Comparison of ENCODE assay signal across 27 mouse cellular contexts in the genomic region with DNA sequence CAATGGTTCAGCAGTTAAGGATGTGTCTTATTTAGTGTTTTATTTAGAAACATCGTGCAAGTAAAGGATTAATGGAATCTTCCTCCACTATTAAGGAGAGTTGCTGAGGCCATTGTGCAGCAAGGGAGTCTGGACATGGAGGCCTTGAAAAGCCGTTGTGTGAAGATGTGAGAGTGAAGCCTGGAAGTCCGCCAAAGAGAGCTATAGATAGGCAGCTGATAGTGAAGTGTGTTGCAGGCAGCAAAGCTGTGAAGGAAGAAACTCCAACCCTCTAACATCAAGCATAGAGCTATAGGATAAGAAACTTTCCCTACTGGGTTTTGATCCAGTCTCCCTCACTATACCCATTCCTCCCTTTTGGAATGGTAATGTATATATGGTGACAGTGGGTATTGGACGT.
"Had no signal": no experiment of that assay in that cellular context is flagged by ENCODE, and none has a peak within 500 bp of the region (broad histone marks: within the 10 kb centered on the region; RNA-seq: fewer than 3 reads in every experiment).

No protein-coding gene starts in this region.

- H3K27me3 ChIP-seq: embryonic facial prominence, embryonic 12.5 days; embryonic facial prominence, embryonic 13.5 days; embryonic facial prominence, embryonic 15.5 days; forebrain, embryonic 12.5 days; forebrain, embryonic 13.5 days; forebrain, embryonic 15.5 days had no signal

- H3K36me3 ChIP-seq: embryonic facial prominence, embryonic 10.5 days; embryonic facial prominence, embryonic 12.5 days; embryonic facial prominence, embryonic 13.5 days; embryonic facial prominence, embryonic 15.5 days; forebrain, embryonic 10.5 days; forebrain, embryonic 12.5 days; forebrain, embryonic 15.5 days had no signal

- H3K4me1 ChIP-seq: embryonic facial prominence, embryonic 10.5 days; embryonic facial prominence, embryonic 12.5 days; embryonic facial prominence, embryonic 13.5 days; embryonic facial prominence, embryonic 15.5 days; forebrain, embryonic 10.5 days; forebrain, embryonic 12.5 days; forebrain, embryonic 15.5 days had no signal

- H3K4me2 ChIP-seq: embryonic facial prominence, embryonic 12.5 days; embryonic facial prominence, embryonic 13.5 days; embryonic facial prominence, embryonic 15.5 days; forebrain, embryonic 12.5 days; forebrain, embryonic 13.5 days; forebrain, embryonic 15.5 days had no signal

- H3K4me3 ChIP-seq: embryonic facial prominence, embryonic 10.5 days; embryonic facial prominence, embryonic 12.5 days; embryonic facial prominence, embryonic 13.5 days; embryonic facial prominence, embryonic 15.5 days; erythroblast, embryonic 14.5 days; forebrain, embryonic 10.5 days; forebrain, embryonic 12.5 days; forebrain, embryonic 13.5 days; forebrain, embryonic 15.5 days; gastrocnemius, adult 2 months; heart, adult 2 months had no signal

- H3K9ac ChIP-seq: embryonic facial prominence, embryonic 12.5 days; embryonic facial prominence, embryonic 13.5 days; embryonic facial prominence, embryonic 15.5 days; forebrain, embryonic 12.5 days; forebrain, embryonic 13.5 days; forebrain, embryonic 15.5 days; forebrain, postnatal 0 days had no signal

- ATAC-seq: forebrain, embryonic 13.5 days; forebrain, embryonic 14.5 days; forebrain, embryonic 15.5 days; forebrain, embryonic 16.5 days; forebrain, postnatal 0 days had no signal

- DNase-seq: cerebellum, adult 9-10 months; cerebellum, adult 9-11 months; cerebellum, postnatal 10 days; cerebellum, postnatal 14 days; cerebellum, postnatal 25 days; cerebellum, postnatal 36 days; embryo, embryonic 11 days; forebrain, postnatal 0 days; gastrocnemius, adult 2 months; gastrocnemius, postnatal 10 days; gastrocnemius, postnatal 14 days; gastrocnemius, postnatal 25 days; gastrocnemius, postnatal 36 days; heart, adult 11 months; heart, adult 18-20 months; heart, adult 2 months had no signal

- H3K27ac ChIP-seq: embryonic facial prominence, embryonic 10.5 days; embryonic facial prominence, embryonic 12.5 days; embryonic facial prominence, embryonic 13.5 days; embryonic facial prominence, embryonic 15.5 days; forebrain, embryonic 10.5 days; forebrain, embryonic 12.5 days; forebrain, embryonic 13.5 days; forebrain, embryonic 15.5 days; gastrocnemius, adult 2 months; heart, adult 2 months had no signal

- H3K9me3 ChIP-seq: embryonic facial prominence, embryonic 10.5 days; embryonic facial prominence, embryonic 12.5 days; embryonic facial prominence, embryonic 13.5 days; embryonic facial prominence, embryonic 15.5 days; forebrain, embryonic 10.5 days; forebrain, embryonic 12.5 days; forebrain, embryonic 13.5 days; forebrain, embryonic 15.5 days had no signal
